Mouse (Mus musculus): ENCODE measurements around the gene Rab34.
"Not testable (repeated sequence)": the region's sequence is repeated elsewhere in the genome, so short reads cannot be mapped to it uniquely, and the experiment has no call there.

Gene Rab34

GRCm38 (mm10) chr11:78180081-78180761 is 8.0 kb upstream of the Rab34 start:
- no peak for DNase-seq (ENCODE audit: low read depth, low spot score)

GRCm38 (mm10) chr11:78181830-78182357 is 6.3 kb upstream of the Rab34 start:
- DNase-seq (ENCODE audit: low read depth, low spot score) = no peak

- no peak for DNase-seq (ENCODE audit: low read depth, low spot score)
Observed at GRCm38 (mm10) chr11:78182450-78182849, 5.8 kb upstream of the Rab34 start.

- peak; percentile 95 for DNase-seq (ENCODE audit: low read depth, low spot score)
Observed at GRCm38 (mm10) chr11:78182961-78183844, 5.0 kb upstream of the Rab34 start, which contains the start of gene Rpl23a. Gene Rpl23a (minus strand): TSS chr11:78183584.

GRCm38 (mm10) chr11:78183884-78184514 is 4.2 kb upstream of the Rab34 start:
- no peak for DNase-seq (ENCODE audit: low read depth, low spot score)

DNA sequence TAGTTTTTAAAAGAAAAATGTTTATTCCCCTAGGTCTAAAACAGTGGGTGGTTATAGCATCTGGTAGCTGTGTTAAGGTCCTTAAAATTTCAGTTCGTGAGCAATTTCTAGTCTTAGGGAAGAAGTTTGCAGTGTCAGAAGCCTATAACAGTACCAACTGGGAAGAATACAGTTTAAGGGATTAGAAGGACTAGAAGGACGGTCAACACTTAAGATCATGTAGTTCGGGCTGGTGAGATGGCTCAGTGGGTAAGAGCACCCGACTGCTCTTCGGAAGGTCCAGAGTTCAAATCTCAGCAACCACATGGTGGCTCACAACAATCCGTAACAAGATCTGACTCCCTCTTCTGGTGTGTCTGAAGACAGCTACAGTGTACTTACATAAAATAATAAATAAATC is 3.5 kb upstream of the Rab34 start:
- not testable (repeated sequence) for DNase-seq (ENCODE audit: low read depth, low spot score)

DNA sequence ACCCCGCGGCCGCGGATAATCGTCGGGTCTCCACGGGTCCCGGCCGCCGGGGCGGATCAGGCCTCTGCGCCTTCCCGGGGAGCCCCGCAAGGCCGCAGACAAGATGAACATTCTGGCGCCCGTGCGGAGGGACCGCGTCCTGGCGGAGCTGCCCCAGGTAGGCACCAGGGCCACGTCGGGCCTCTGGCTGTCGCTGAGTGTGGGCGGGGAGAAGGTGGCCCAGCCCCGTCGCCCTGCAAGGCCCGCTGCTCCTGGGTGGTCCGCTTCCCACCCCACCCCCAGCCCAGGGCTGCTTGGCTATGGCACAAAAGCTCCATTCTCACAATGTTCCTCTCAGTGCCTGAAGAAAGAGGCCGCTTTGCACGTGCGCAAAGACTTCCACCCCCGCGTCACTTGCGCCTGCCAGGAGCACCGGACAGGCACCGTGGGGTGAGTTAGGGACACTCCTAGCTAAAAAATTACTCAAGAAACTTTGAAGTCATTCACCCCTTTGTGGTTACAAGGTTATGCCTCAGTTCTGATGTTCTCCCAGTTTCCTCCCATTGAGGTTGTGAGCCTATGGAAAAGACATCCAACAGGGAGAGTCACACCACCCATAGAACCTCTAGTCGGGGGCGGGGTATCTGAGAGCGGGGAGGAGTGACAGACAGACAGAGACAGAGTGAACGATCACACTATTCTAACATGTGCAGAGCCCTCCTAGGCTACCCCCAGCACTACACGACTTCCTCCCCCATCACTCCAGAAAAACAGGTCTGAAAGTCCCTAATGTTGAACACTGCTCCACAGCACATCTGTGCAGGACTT is 1.2 kb downstream of the Rab34 start:
- no peak for DNase-seq (ENCODE audit: low read depth, low spot score)

- DNase-seq (ENCODE audit: low read depth, low spot score) = no peak
Observed at GRCm38 (mm10) chr11:78190041-78190440, 1.8 kb downstream of the Rab34 start.

DNA sequence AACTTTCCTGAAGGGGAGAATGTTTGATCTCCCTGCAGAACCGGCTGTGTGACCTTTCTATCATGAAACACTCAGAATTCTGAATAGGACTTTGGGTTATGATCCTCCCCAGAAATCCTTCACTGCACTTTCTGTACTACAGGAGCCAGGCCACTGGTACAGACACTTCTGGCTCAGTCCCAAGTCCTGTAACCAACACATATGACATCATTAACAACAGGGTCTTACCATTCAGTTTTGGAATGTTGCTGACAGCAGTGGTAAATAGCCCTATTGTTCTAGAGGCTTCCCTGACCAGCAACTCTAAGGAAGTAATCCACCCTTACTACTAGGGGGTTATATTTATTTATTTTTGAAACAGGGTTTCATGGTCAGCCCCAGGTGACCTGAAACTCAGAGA is 4.9 kb downstream of the Rab34 start, which contains the start of gene Proca1:
Proca1 (plus strand) TSS at position 280 of the 400 bp plus-strand sequence.
- DNase-seq (ENCODE audit: low read depth, low spot score) = no peak

DNA sequence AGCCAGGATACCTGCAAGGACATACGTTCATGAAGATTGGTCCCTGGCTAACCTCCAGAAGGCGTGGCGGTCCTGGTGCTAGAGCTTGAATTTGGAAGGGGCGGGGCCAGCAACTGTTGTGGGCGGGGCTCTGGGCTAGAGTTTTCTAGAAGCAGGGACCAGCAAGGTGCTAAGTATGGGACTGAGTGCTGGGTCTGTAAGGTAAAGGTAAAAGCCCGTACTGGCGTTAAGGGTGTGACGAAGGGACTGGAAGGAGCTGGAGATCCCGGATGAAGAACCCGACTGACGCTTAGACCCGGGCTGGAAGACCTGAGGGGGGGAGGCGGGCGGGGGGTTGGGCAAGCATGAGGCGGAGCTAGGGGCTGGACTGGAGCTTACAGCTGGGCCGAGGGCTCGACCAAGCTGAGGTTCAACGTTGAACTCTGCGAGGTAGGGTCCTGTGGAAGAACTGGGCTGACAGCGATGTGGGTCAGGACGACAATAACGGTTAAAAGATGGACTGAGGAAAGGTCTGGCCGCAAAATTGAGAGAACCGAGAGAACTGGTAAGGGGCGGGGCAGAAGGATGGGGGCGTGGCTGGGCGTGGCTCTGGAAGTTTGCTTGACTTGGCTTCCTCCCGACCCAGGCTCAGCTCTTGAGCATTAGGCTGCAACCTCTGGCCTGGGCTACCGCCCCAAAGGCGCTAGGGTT is 6.3 kb downstream of the Rab34 start:
- peak; percentile 66 for DNase-seq (ENCODE audit: low read depth, low spot score)

DNA sequence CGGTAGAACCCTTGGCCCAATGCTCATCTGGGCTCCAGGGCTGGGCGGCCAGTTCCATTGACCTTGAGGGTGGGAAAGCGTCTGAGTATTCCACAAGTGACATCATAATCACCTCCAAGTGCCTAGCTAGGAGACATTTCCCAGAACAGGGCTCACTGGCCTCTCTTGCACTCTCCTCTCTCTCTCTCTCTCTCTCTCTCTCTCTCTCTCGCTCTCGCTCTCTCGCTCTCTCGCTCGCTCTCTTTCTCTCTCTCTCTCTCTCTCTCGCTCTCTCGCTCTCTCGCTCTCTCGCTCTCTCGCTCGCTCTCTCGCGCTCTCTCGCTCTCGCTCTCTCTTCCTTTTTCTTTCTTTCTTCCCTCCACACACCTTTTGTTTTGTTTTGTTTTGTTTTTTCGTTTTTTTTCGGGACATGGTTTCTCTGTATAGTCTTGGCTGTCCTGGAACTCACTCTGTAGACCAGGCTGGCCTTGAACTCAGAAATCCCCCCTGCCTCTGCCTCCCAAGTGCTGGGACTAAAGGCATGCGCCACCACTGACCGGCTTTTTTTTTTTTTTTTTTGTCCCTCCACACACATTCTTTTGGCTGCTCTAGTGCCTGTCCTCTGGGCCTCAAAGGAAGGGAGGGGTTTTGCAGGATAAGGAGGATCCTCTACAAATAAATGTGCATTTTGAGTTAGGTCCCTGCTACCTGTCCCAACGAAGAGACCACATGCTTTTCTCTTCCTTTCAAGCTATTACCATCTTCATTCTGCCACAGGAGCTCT is 7.1 kb downstream of the Rab34 start:
- DNase-seq (ENCODE audit: low read depth, low spot score) = no peak

DNA sequence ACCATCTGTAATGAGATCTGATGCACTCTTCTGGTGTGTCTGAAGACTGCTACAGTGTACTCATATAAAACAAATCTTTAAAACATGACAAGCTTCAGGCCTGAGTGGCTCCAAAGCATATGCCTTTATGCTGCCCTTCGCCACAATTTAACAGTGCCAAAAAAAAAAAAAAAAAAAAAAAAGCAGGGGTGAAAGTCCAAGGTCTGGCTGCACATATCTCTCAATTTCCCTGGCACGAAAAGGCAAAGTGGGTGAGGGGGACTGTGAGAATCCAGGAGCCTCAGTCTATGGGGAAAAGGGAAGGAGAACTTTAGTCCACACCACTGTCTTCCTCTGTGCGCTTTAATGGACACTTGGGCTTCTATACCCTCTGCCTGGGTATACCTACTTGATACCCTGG is 14.1 kb downstream of the Rab34 start:
- DNase-seq (ENCODE audit: low read depth, low spot score) = no peak

- no peak for DNase-seq (ENCODE audit: low read depth, low spot score)
Observed at GRCm38 (mm10) chr11:78204287-78204686, 16.1 kb downstream of the Rab34 start.

GRCm38 (mm10) chr11:78205361-78206206 is 17.4 kb downstream of the Rab34 start:
- no peak for DNase-seq (ENCODE audit: low read depth, low spot score)

DNA sequence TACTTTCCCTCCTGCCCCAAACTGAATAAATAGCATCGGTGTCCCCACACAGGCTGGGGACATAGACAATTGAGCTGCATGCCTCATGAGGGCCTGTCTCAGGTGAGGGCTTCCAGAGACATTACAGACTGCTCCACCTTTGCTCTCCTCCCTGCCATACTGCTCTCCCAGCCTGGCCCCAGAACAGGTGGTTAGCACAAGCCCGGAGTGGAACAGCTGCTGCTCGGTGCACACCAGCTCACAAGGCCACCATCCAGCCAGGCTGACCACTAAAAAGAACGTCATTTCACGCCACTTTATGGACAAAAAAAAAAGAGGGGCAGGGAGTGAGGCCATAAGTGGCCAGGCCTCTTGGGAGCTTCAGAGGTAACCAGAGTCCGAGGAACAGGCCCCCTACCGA is 19.0 kb downstream of the Rab34 start:
- no peak for DNase-seq (ENCODE audit: low read depth, low spot score)

- DNase-seq (ENCODE audit: low read depth, low spot score) = no peak
Observed at GRCm38 (mm10) chr11:78209886-78210285, 21.7 kb downstream of the Rab34 start.

DNA sequence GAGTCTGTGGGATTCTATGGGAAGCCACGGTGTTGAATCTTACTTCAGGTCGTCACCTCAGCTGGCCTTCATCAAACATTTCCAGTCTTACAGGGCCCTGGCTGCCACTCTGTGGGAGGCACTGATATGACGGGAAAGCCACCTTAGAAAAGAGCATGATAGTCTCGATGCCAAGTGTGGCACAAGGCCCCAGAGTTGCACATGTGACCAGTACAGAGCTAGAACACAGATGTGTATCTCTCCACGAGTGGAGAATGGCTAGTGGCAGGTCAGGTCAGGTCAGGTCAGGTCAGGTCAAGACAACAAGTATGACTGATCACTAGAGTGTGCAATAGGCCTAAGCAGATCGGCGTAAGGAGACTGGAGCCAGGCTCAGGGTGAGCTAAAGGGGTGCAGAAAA is 22.4 kb downstream of the Rab34 start:
- DNase-seq (ENCODE audit: low read depth, low spot score) = no peak

GRCm38 (mm10) chr11:78211513-78211912 is 23.3 kb downstream of the Rab34 start:
- DNase-seq (ENCODE audit: low read depth, low spot score) = no peak

Measured in skeletal muscle tissue, adult 2 months (tissue).